Mouse (Mus musculus) ES-E14 (cell line): ENCODE measurements around the gene Msi2. TPM values are rescaled to one million over a fixed set of nuclear protein-coding genes. Genes with fewer than 3 reads are reported as not detected.

Source experiments
- DNase-seq: peaks from one replicate; pipeline ENCODE4 v3.0.0-alpha.2; 2013; ENCODE audit warnings: low read depth, low spot score
- H3K27ac ChIP-seq: 2 replicates; pipeline ENCODE4 v1.5.1; 2012; ENCODE audit warnings: low read depth, mild to moderate bottlenecking, low read length, moderate library complexity, mixed read lengths; ENCODE audit not compliant: poor library complexity, insufficient read depth, severe bottlenecking
- H3K36me3 ChIP-seq: 2 replicates; pipeline ENCODE4 v1.6.1; 2012; ENCODE audit warnings: mild to moderate bottlenecking, low read length, moderate library complexity, mixed read lengths; ENCODE audit not compliant: control insufficient read depth, poor library complexity, insufficient read depth, severe bottlenecking
- H3K4me1 ChIP-seq, 2 experiments: fragments of 150-350 bp in 1 of 2; sonication (generic) in 1 of 2; 2 replicates each; pipeline ENCODE4 v1.6.1; 2012; ENCODE audit warnings: low read length in 2 of 2, mild to moderate bottlenecking in 1 of 2, mixed read lengths in 1 of 2; ENCODE audit not compliant: control insufficient read depth in 2 of 2, insufficient read depth in 2 of 2, poor library complexity in 1 of 2
- H3K4me3 ChIP-seq, 2 experiments: fragments of 150-350 bp in 1 of 2; sonication (generic) in 1 of 2; 2 replicates each; pipeline ENCODE4 v1.5.1; 2012; ENCODE audit warnings: low read length in 2 of 2, low read depth in 1 of 2, mild to moderate bottlenecking in 1 of 2, mixed read lengths in 1 of 2; ENCODE audit not compliant: insufficient read depth in 1 of 2, poor library complexity in 1 of 2, severe bottlenecking in 1 of 2
- H3K9ac ChIP-seq: 2 replicates; pipeline ENCODE4 v1.6.1; 2012; ENCODE audit warnings: low read depth, mild to moderate bottlenecking, low read length, mixed read lengths; ENCODE audit not compliant: poor library complexity, insufficient read depth, severe bottlenecking
- H3K9me3 ChIP-seq: fragments of 150-350 bp; sonication (generic); 2 replicates; pipeline ENCODE4 v1.6.1; 2012; ENCODE audit warnings: low read depth, mild to moderate bottlenecking, low read length; ENCODE audit not compliant: control insufficient read depth, insufficient read depth
- CHD2 ChIP-seq: IDR thresholded peaks from 2 replicates; pipeline ENCODE4 v1.6.1; 2014; ENCODE audit warnings: mild to moderate bottlenecking, low read depth, low read length, inconsistent platforms
- HCFC1 ChIP-seq: IDR thresholded peaks from 2 replicates; pipeline ENCODE4 v1.6.1; 2012; ENCODE audit warnings: low read length, inconsistent platforms, borderline replicate concordance; ENCODE audit not compliant: insufficient read depth
- MAFK ChIP-seq: IDR thresholded peaks from 2 replicates; pipeline ENCODE4 v1.6.1; 2014; ENCODE audit warnings: mild to moderate bottlenecking, low read depth, low read length, inconsistent platforms; ENCODE audit not compliant: insufficient read depth
- ZC3H11A ChIP-seq: IDR thresholded peaks from 2 replicates; pipeline ENCODE4 v1.6.1; 2012; ENCODE audit warnings: low read depth, mild to moderate bottlenecking, inconsistent platforms, low read length, borderline replicate concordance
- ZNF384 ChIP-seq: IDR thresholded peaks from 2 replicates; pipeline ENCODE4 v1.6.1; 2012; ENCODE audit warnings: low read depth, low read length, inconsistent platforms
- in situ Hi-C, 2 experiments: fragments of 600-800 bp; cut with MboI; formaldehyde crosslinking; loops; one replicate each; pipeline ENCODE4 v1.15.1; 2025; ENCODE audit warnings: low sequenced_read_pairs in 2 of 2, inconsistent platforms in 1 of 2; ENCODE audit not compliant: unreplicated experiment in 2 of 2
- total RNA-seq: library from RNA; depleted of rRNA; stranded (reverse); fragments of 300-350 nt; gene quantifications from 2 replicates; pipeline ENCODE4 v1.2.3, GENCODE M21; 2012

Msi2 gene
- total RNA-seq, 1 experiment: 66.4 TPM

DNA sequence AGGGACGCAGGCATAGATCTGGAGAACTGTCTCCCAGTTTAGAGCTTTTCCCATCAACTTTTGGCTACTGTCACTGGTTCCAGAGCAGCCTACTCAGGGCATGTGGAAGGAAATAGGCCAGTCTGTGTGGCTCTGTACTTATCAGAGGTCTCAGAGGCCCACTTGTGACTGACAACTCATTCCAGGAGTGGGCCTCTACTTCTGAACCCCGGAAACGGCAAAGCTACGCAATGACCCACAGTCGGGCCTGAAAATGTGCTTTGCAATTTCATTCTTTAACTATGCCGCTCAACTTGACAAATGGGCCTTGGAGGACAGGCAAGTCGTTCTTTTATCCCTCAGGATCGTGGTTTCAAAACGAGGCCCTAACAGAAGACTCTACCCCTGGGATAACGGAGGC is 317.4 kb downstream of the Msi2 start:
- Histone ChIP-seq H3K4me1 (peaks cover 10 to 27% of the 10 kb centered on the region in 2 experiments; a peak in 3 of 4 replicates), H3K4me3 (no peak overlapping the region), H3K9ac (no peak overlapping the region), H3K27ac (no peak overlapping the region), H3K9me3 (no peaks in the 10 kb centered on the region), H3K36me3 (peaks cover 11% of the 10 kb centered on the region; the same call in 1 of the 2 replicates)
- no peak for DNase-seq
- no peak for TF ChIP-seq MAFK
- TF ChIP-seq ZNF384: no peak
- in situ Hi-C loops: no loop called here

DNA sequence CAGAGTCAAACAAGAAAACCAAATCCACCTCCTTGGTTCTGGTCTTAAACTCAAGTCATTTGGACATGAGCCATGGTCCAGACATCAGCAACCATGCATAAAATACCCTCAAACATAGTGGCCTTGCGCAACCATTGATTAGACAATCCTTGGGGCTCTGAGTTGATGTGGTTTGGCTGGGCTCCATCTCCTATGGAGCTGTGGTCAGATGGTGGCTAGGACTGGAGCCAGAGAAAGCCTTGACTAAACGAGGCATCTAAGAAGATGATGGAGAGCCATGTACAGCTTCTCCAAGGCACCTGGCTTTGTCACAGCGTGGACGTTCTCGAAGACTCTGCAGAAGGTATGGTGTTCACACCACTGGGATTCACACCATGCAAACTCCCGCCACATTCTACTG is 318.1 kb downstream of the Msi2 start:
- in situ Hi-C loops: no loop called here
- Histone ChIP-seq H3K9ac (no peak overlapping the region), H3K36me3 (peaks cover 11% of the 10 kb centered on the region; the same call in 1 of the 2 replicates), H3K9me3 (no peaks in the 10 kb centered on the region), H3K27ac (no peak overlapping the region), H3K4me1 (peaks cover 7 to 25% of the 10 kb centered on the region in 2 experiments; a peak in 3 of 4 replicates), H3K4me3 (no peak overlapping the region)
- no peak for DNase-seq
- TF ChIP-seq HCFC1 (no peak), CHD2 (no peak), ZNF384 (no peak), ZC3H11A (no peak), MAFK (no peak)

DNA sequence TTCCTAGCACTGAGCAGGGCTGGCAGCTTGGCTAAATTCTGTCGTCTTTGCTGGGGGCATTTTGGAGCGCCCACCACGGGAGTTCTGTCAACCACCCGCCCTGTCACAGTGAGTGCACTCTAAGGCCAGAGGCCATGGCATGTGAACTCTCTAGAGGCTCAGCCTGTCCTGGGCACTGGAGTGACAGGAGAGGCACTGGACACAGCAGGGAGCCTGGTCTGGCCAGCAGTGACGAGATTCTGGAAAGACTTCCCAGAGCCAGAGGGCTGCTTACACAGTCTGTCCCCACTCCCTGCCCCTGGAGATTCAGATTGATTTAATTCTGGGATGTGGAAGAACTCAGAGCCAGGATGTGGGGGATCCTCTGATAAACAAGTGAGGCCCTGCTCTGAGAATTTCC is 318.9 kb downstream of the Msi2 start:
- no peak overlapping the region for H3K27ac ChIP-seq
- TF ChIP-seq ZNF384: no peak
- no peak for TF ChIP-seq ZC3H11A
- TF ChIP-seq CHD2: no peak
- no peak for TF ChIP-seq HCFC1
- no peak for DNase-seq
- H3K4me1 ChIP-seq: peaks cover 6 to 23% of the 10 kb centered on the region in 2 experiments; a peak in 3 of 4 replicates
- no peak overlapping the region for H3K4me3 ChIP-seq
- H3K9me3 ChIP-seq: no peaks in the 10 kb centered on the region
- H3K9ac ChIP-seq: no peak overlapping the region
- H3K36me3 ChIP-seq: peaks cover 11% of the 10 kb centered on the region; the same call in 1 of the 2 replicates
- in situ Hi-C loops: no loop called here

DNA sequence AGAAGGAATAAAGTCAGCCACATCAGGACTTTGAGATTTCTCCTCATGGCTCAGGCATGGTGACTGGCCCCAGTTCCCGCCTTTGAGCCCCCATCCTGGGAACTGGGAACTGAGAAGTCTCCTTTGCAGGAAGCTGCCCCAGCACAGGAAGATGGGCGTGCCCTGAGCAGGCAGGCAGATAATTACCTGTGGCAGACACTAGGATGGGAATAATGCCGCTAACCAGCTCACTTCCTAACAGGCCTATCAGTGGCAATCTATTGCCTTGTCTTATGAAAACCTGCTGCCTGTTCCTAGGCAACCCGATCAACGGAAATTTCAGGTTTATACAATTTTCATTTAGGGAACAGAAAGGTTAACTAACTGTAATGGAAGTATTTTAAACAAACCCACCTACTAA is 319.3 kb downstream of the Msi2 start:
- Histone ChIP-seq H3K36me3 (peaks cover 11% of the 10 kb centered on the region; the same call in 1 of the 2 replicates), H3K9ac (no peak overlapping the region)
- in situ Hi-C loops: no loop called here

More for the DNA sequence above, 319.3 kb downstream of the Msi2 start:
- Histone ChIP-seq H3K27ac (no peak overlapping the region), H3K4me3 (no peak overlapping the region), H3K9me3 (no peaks in the 10 kb centered on the region), H3K4me1 (peaks cover 4 to 22% of the 10 kb centered on the region in 2 experiments; a peak in 3 of 4 replicates)
- DNase-seq: no peak
- TF ChIP-seq ZNF384 (no peak), ZC3H11A (no peak), CHD2 (no peak)
